Comparison of ENCODE assay signal across 8 mouse cellular contexts in genomic region chr7:34228641-34229040, GRCm38 (mm10). TPM values are rescaled to one million over a fixed set of nuclear protein-coding genes. Genes with fewer than 3 reads are reported as not detected.
DNase-seq lines count a peak whose midpoint lies in the region; ATAC-seq and TF ChIP-seq lines count a peak whose summit lies in the region.

No protein-coding gene starts in this region.

- H3K4me1 ChIP-seq in hindbrain, embryonic 13.5 days (replicated peaks), result peaks cover 48% of the 10 kb centered on the region
- H3K4me1 ChIP-seq in lung, postnatal 0 days (ENCODE audit: insufficient read depth, low read depth, low read length), result peaks cover 13% of the 10 kb centered on the region; the same call in 1 of the 2 replicates
- peaks cover 19% of the 10 kb centered on the region for H3K4me1 ChIP-seq in thymus, adult 2 months (replicated peaks; ENCODE audit: control insufficient read depth, insufficient read depth, low read length)

- peak; percentile 33 for DNase-seq in left cerebral cortex, postnatal 4 days
- no peak for DNase-seq in left cerebral cortex, postnatal 36 days (ENCODE audit: low spot score in 2 of 2)
- peak; percentile 38 for DNase-seq in lung, postnatal 0 days (ENCODE audit: low spot score)
- no peak for DNase-seq in frontal cortex, postnatal 25 days (ENCODE audit: low spot score in 2 of 2)
- no peak for DNase-seq in thymus, adult 2 months
- DNase-seq in right cerebral cortex, adult 18-20 months, result no peak

- peak overlapping the region; percentile 70 for H3K4me3 ChIP-seq in hindbrain, embryonic 13.5 days
- peak overlapping the region; percentile 72; the same call in 1 of the 2 replicates for H3K4me3 ChIP-seq in lung, postnatal 0 days (ENCODE audit: low read depth, low read length)
- H3K4me3 ChIP-seq in thymus, adult 2 months (ENCODE audit: control insufficient read depth, insufficient read depth, low read length), result no peak overlapping the region

- peaks cover 34% of the 10 kb centered on the region for H3K36me3 ChIP-seq in hindbrain, embryonic 13.5 days
- no peaks in the 10 kb centered on the region for H3K36me3 ChIP-seq in lung, postnatal 0 days (ENCODE audit: insufficient read depth, low read length)
- peaks cover 25% of the 10 kb centered on the region for H3K36me3 ChIP-seq in thymus, adult 2 months (ENCODE audit: control insufficient read depth, insufficient read depth, low read length)

- no peaks in the 10 kb centered on the region for H3K27me3 ChIP-seq in hindbrain, embryonic 13.5 days
- H3K27me3 ChIP-seq in lung, postnatal 0 days (replicated peaks; ENCODE audit: insufficient read depth, low read length), result no peaks in the 10 kb centered on the region
- H3K27me3 ChIP-seq in thymus, adult 2 months (ENCODE audit: control insufficient read depth, insufficient read depth, low read length), result no peaks in the 10 kb centered on the region

- no peak for TF ChIP-seq POLR2A in thymus, adult 2 months (IDR thresholded peaks at IDR 0.05; ENCODE audit: control insufficient read depth, extremely low read depth, insufficient read depth, low read length, poor library complexity)

- no peak for TF ChIP-seq EP300 in lung, postnatal 0 days (IDR thresholded peaks at IDR 0.05)

- peak overlapping the region; percentile 82 for H3K4me2 ChIP-seq in hindbrain, embryonic 13.5 days
- H3K4me2 ChIP-seq in lung, postnatal 0 days (replicated peaks; ENCODE audit: low read depth, low read length), result peak overlapping the region; percentile 92

- 86% methylated on average over 6 of the region's 9 CpGs for WGBS in hindbrain, embryonic 13.5 days
- WGBS in lung, postnatal 0 days, result 20% methylated on average over 7 of the region's 9 CpGs
- 7% methylated on average over 9 of the region's 9 CpGs for WGBS in thymus, adult 2 months

- no peak for TF ChIP-seq CTCF in lung, postnatal 0 days (IDR thresholded peaks at IDR 0.05)
- TF ChIP-seq CTCF in thymus, adult 2 months (IDR thresholded peaks at IDR 0.05; ENCODE audit: borderline replicate concordance, control insufficient read depth, extremely low read depth, insufficient read depth, low read length, poor library complexity), result no peak

- ATAC-seq in common myeloid progenitor, adult 5-6 weeks (replicated peaks; ENCODE audit: low read depth, poor library complexity, severe bottlenecking), result peak; percentile 7; the same call in 1 of the 2 replicates
- no peak for ATAC-seq in hindbrain, embryonic 13.5 days (ENCODE audit: low FRiP score)
- no peak for ATAC-seq in lung, postnatal 0 days

- intact Hi-C loops in left cerebral cortex, postnatal 4 days (cut with DNase I), result no loop called here
- intact Hi-C loops in left cerebral cortex, postnatal 36 days (cut with DNase I), result no loop called here

- no peaks in the 10 kb centered on the region for H3K9me3 ChIP-seq in hindbrain, embryonic 13.5 days
- no peaks in the 10 kb centered on the region for H3K9me3 ChIP-seq in lung, postnatal 0 days (ENCODE audit: low read length)

- no peak overlapping the region for H3K9ac ChIP-seq in hindbrain, embryonic 13.5 days
- no peak overlapping the region for H3K9ac ChIP-seq in lung, postnatal 0 days (replicated peaks; ENCODE audit: low read depth)

- H3K27ac ChIP-seq in hindbrain, embryonic 13.5 days, result no peak overlapping the region
- no peak overlapping the region for H3K27ac ChIP-seq in lung, postnatal 0 days (ENCODE audit: low read length)
- H3K27ac ChIP-seq in thymus, adult 2 months (ENCODE audit: control insufficient read depth, insufficient read depth, low read length), result no peak overlapping the region

RNA-seq across cellular contexts. Expression of gene Gpi1, which starts 1.5 kb away (rescaled TPM):
- total RNA-seq in left cerebral cortex, postnatal 4 days (2021), result 100 to 1,000 TPM; 317 to 394 TPM
- total RNA-seq in left cerebral cortex, postnatal 36 days (2021), result 100 to 1,000 TPM; 657 to 689 TPM
- 250 and 350 TPM in 2 replicates for total RNA-seq in common myeloid progenitor, adult 5-6 weeks (2017)
- 216 TPM in 2 replicates for polyA plus RNA-seq in hindbrain, embryonic 13.5 days (2015; fragmentation: Nextera tagmentation; extraction: Ambion mirVana)
- 122 and 123 TPM in 2 replicates for polyA plus RNA-seq in lung, postnatal 0 days (2015; fragmentation: Nextera tagmentation; extraction: Ambion mirVana)
- polyA plus RNA-seq in thymus, adult 2 months (2012; rRNA removed), result 265 and 304 TPM in 2 replicates

RNA-seq across cellular contexts. Expression of gene Gm6096, which starts 22.2 kb away (rescaled TPM):
- total RNA-seq in left cerebral cortex, postnatal 4 days (2021), result not detected
- total RNA-seq in left cerebral cortex, postnatal 36 days (2021), result not detected
- total RNA-seq in common myeloid progenitor, adult 5-6 weeks (2017), result not detected in 2 replicates
- polyA plus RNA-seq in hindbrain, embryonic 13.5 days (2015; fragmentation: Nextera tagmentation; extraction: Ambion mirVana), result not detected in 2 replicates
- not detected in 2 replicates for polyA plus RNA-seq in lung, postnatal 0 days (2015; fragmentation: Nextera tagmentation; extraction: Ambion mirVana)
- polyA plus RNA-seq in thymus, adult 2 months (2012; rRNA removed), result not detected in 2 replicates

RNA-seq across cellular contexts. Expression of gene Pdcd2l, which starts 32.2 kb away (rescaled TPM):
- total RNA-seq in left cerebral cortex, postnatal 4 days (2021), result 10 to 100 TPM; 30.4 to 30.6 TPM
- total RNA-seq in left cerebral cortex, postnatal 36 days (2021), result 10 to 100 TPM; 20.2 to 24.1 TPM
- 40.1 and 55.1 TPM in 2 replicates for total RNA-seq in common myeloid progenitor, adult 5-6 weeks (2017)
- polyA plus RNA-seq in hindbrain, embryonic 13.5 days (2015; fragmentation: Nextera tagmentation; extraction: Ambion mirVana), result 82.7 and 87.9 TPM in 2 replicates
- 34.0 and 37.9 TPM in 2 replicates for polyA plus RNA-seq in lung, postnatal 0 days (2015; fragmentation: Nextera tagmentation; extraction: Ambion mirVana)
- polyA plus RNA-seq in thymus, adult 2 months (2012; rRNA removed), result 39.5 and 40.6 TPM in 2 replicates

RNA-seq across cellular contexts. Expression of gene Uba2, which starts 59.2 kb away (rescaled TPM):
- 10 to 100 TPM; 83.1 to 84.0 TPM for total RNA-seq in left cerebral cortex, postnatal 4 days (2021)
- 10 to 100 TPM; 88.9 to 89.2 TPM for total RNA-seq in left cerebral cortex, postnatal 36 days (2021)
- total RNA-seq in common myeloid progenitor, adult 5-6 weeks (2017), result 182 and 188 TPM in 2 replicates
- 195 and 198 TPM in 2 replicates for polyA plus RNA-seq in hindbrain, embryonic 13.5 days (2015; fragmentation: Nextera tagmentation; extraction: Ambion mirVana)
- 82.8 and 91.2 TPM in 2 replicates for polyA plus RNA-seq in lung, postnatal 0 days (2015; fragmentation: Nextera tagmentation; extraction: Ambion mirVana)
- 81.6 and 93.9 TPM in 2 replicates for polyA plus RNA-seq in thymus, adult 2 months (2012; rRNA removed)

Comparison
In these comparisons a context has a peak if more than half of its experiments do, and no peak if none do; other contexts are left out.
1. DNase-seq: peak in left cerebral cortex, postnatal 4 days (single experiment) and lung, postnatal 0 days (single experiment); none in left cerebral cortex, postnatal 36 days (0 of 2), frontal cortex, postnatal 25 days (0 of 2), thymus, adult 2 months (single experiment) and right cerebral cortex, adult 18-20 months (single experiment).